Mouse (Mus musculus): ENCODE data around the gene Ubap1l.

The Ubap1l gene

DNA sequence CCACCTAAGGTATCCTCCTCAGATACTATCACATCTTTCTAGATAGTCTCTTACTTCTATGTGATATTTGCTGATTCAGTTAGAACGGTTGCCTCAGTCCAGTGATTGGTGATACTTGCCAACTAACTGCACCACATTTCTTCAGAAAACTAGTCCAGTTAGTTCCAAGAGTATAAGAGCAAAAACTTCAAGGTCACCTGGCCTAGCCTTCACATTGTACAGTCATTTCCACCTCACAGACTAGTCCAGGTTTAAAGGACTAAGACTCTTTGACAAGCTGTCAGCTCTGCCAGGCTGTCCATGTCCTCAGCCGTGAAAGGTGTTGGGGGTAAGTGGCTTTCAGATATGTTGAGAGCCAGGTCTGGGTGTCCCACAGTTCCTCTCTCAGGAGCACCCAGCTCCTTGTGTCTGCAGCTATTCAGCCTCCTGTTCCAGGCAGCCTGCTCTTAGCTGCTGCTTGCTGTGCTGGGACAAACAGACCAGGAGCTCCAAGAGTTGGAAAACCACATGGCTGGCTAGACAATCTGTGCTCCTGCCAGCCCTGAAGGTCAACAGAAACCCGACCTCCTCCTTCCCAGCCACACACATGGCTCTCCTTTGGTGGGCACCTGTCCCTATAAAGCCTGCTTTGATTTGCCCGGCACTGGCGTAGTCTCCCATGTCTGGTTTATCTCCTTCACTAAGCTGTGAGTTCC, 13.8 kb downstream of the Ubap1l start:
- no peak for DNase-seq (ENCODE audit: low read depth)

DNA sequence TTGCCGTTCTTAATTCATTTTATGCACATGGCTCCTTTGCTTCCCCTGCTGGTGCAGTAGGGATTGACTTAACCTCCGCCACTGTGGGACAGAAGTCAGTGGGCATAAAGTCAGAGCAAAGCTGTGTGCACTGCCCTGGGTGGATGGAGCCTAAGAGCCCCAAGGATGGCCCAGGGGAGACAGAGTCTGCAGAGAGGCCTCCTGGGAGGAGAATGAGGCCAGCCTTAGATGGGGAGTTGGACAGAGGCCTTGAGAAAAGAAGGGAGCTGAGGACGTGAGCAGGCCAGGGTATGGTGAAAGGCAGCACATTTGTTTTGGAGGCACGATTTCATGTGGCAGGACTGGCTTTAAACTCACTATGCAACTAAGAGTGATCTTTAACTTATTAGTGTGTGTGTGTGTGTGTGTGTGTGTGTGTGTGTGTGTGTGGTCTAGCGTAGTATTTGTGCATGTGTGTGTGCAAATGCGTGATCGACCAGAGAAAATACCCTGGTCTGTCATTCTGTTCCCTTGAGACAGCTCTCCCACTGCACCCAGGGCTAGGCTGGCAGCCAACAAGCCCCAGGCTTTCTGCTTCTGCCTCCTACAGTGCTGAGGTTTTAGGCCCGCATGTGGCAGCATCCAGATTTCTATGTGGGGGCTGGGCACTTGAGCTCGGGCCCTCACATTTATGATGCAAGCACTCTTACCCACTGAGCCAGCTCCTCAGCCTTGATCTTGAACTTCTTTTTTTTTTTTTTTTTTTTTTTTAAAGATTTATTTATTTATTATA, 14.5 kb downstream of the Ubap1l start:
- no peak for DNase-seq (ENCODE audit: low read depth)

DNA sequence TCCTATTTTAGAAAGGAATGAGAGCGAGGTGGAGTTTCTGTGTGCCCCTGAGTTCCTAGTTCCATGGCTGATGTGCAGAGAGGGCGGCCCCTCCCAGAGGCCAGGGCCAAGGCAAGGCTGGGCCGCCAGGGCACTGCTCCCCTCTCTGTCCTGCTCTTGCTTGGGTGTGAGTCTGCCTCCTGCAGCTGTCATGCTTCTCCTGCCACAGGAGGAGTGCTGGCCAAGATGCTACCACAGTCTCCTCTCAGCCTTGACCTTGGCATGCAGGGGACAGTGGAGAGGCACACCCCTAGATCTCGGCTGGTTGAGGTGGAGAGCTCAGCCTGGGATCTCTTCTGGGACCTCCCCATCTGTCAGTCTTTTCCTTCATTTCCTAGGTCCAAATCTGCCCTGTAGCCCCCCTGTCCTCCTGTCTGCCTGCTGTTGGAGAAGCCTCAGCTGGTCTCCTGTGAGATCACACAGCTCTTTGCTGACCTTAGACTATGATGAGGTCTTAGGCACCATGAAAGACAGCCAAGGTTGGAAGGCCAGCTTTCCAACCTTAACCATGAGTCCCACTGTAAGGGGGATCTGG, 20.3 kb downstream of the Ubap1l start:
- DNase-seq (ENCODE audit: low read depth) = no peak

DNA sequence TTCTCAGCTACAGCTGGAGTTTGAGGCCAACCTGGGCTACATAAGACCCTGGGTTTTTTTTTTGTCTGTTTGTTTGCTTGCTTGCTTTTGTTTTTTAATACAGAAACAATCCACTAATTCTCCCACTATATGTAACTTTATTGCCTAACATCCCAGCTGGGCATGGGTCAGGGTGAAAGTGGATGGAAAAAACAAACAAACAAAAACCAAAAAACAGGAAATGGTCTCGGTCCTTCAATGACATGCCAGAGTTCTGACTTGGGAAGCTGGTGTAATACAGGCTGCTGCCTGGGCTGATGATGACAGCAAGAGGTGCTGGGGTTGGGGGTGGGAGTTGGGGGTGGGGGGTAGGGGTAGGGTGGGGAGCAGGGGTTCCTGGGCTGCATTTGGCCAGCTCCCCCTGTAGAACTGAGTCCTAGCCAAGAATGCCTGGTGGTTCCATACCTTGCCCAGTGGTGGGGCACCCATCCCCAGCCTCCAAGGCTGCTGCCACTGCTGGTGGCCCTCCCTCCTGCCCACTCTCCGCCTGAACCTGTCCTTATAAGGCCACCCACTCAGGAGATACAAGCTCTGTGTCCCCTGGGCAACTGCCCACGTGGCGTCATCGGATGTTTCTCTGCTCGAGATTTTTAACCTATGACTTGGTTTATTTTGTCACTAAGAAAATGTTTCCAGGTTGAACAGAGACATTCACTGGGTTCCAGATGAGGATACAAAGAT, 21.4 kb downstream of the Ubap1l start:
- no peak for DNase-seq (ENCODE audit: low read depth)

DNA sequence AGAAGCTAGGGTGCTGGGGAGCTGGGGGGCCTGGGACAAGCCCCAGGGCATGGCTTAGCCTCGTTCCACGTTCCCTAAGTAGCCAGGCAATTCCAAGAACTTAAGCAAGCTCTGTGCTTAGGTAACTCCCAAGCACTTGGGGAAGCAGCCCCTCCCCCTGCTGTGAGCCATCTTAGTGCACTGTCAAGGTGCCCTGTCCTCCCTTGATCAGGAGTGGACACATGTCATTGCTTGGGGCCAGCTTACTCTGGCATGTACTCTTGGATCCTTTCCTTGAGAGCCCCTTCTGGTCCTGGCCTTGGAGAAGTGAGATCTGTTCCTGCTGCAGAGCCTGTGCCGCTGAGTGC, 21.9 kb downstream of the Ubap1l start:
- no peak for DNase-seq (ENCODE audit: low read depth)

DNA sequence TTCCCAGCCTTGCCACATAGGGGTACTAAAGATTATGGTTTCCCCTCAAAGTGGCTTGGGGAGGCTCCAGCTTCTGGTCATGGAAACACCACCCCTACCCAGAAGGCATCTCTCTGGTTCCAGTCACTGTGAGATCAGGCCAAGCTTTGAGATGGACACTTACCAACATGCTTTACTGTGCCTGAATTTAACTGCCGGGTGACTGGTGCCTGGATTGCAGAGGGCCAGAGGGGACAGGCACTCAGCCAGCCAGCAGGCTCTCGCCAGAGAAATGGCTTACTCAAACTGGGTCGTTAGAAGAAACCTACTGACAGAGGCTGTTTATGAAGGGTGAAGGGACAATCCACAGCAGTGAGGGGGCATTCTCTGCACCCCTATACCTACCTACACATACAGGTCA, 23.4 kb downstream of the Ubap1l start:
- DNase-seq (ENCODE audit: low read depth) = no peak

DNA sequence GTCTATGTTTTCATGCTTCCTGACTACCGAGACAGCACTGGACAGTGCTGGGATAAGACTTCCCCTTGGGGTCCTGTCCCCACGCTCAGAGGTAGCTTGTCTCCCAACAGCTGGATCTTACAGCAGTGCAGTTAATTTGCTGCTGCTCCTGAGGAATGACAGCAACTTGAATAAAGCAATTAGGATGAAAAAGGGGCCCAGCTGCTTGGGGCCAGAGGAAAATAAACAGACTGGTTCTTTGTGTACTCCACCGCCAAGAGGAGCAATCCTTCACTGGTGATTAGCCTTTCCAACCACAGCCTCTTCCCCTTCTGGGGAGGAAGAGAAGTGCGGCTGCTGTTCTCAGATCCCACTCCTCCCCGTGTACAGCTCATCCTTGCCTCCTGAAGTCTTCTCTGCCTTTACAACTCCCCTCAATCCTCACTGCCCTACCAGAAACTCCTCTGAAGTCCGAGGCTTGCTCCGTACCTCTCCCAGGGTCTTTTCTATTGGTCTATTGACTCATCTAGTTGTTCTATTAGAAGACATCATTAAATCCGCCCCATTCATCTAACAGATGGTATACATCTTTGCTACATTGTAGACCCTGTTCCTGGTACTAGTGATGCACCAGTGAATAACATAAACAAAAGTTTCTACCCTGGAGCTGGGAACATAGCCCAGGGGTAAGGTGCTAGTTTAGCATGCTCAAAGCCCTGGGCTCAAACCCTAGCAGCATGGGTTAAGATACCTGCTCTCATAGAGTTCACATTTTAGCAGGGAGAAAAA, 25.7 kb downstream of the Ubap1l start:
- no peak for DNase-seq (ENCODE audit: low read depth)

DNA sequence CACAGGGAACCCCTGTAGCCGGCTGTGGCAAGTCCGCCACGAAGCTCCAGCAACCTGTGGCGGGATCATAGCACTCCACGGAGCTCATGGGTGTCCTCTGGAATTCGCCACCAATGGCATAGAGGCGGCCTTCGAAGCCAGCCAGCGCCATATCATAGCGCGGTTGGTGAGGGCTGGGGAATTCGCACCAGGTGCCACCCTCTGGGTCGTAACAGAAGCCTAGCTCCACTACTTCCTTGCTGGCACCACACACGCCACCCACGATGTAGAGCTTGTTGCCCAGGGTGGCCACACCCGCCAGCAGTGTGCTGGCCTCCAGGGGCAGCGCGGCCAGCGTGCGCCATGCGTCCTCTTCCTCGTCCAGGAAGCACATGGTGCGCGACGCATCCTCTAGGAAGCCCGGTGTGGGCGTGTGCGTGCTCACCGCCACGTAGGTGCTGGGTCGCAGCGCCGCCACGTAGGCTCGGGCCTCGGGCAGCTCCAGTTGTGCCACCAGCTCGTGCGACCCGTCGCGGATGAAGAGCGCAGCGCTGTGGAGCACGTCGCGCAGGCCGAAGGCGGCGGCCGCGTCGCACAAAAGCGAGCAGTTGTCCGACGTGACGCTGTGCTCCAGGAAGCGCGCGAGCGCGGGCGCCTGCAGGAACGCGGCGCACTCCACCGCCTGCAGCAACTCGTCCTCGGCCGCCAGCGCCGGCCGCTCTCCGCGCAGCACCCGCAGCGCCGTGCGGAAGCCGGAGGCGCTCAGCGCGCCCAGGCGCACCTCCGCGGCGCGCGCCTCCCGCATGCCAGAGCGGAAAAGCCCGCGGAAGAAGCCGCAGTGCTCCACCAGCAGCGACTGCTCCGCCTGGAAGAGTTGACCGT, 30.1 kb downstream of the Ubap1l start:
- no peak for DNase-seq (ENCODE audit: low read depth)

DNA sequence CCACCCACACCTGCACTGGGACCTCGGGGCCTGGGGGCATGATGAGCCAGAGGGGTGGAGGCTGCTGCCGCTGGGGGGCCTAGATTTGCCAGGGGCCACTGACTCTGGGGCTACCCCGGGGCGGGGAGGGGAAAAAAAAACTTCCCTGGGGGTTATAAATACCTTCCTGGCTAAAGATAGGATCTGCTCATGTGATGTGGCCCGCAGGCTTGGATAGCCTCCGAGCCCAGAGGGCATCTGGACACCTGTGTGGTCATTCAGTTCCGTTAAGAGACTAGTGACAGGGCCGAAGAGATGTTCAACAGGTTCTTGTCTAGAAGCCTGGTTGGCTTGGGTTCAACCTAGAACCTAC, 30.7 kb downstream of the Ubap1l start, which contains the start of gene Kbtbd13:
Gene Kbtbd13 (minus strand): TSS at position 40 of the 352 bp plus-strand sequence.
- DNase-seq (ENCODE audit: low read depth) = no peak

DNA sequence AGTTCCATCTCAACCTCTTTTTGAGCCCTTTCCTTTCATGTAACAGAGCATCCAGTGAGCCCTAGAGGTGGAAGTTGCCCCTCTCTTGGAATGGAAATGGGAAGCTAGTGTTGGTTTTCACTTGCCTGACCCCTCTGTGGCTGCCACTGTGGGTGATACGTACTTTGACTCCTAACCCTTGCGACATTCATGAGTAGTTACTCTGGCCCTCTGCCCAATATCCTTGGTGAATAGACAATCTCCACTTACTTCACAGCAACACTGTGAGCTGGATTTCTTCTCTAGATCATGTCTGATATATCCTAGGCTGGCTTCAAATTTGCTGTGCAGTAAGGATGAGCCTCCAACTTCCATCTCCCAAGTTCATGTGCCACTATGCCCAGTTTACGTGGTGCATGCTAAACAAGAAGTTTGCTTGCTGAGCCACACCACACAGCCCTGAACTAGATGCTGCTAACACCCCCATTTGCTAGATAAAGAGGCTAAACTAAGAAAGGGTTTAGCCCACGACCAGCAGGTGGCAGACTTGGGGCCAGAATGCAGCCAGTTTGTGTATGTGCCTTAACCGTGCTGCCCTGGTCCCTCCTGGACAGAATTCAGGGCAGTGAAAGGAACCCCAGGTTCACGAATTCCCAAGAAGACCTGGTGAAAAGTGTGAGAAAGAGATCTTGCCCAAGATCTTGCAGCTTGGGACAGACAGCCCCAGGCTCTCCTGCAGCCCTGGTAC, 32.0 kb downstream of the Ubap1l start:
- DNase-seq (ENCODE audit: low read depth) = peak; percentile 62

DNA sequence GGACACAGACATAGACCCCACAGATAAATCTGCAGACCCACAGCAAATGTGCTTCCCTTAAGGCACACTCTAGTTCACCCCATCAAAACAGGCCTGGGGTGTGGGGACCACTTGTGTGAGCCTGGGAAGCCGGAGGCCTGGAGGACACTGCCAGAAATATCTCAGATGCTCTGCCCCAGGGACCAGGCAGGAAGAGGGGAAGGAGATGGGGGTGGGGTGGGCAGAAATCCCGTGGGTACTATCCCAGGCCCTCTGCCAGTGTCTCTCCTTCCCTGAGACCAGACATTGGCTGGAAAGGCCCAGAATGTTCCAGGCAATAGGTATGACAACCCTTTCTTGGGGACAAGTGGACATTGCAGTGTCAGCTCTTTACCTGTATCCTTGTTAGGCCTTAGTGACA, 32.8 kb downstream of the Ubap1l start:
- no peak for DNase-seq (ENCODE audit: low read depth)

DNA sequence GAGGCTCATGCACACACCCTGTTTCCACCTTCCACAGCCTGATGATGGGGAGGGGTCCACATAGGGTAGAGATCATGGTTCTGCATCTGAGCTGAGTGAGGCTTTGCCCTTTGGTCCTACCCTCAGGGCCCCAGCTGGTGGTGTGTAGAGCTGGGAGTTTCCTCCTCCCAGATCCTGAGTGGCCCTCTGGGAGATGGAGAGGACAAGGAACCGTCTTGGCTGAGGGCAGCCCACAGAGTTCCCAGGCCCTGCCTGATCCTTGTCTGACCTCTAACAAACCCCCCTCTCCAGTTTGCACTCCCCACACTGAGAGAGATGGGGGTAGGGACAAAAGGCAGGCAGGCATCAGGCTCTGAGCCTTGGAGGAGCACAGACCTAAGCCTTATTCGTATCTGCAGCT, 33.5 kb downstream of the Ubap1l start:
- no peak for DNase-seq (ENCODE audit: low read depth)

DNA sequence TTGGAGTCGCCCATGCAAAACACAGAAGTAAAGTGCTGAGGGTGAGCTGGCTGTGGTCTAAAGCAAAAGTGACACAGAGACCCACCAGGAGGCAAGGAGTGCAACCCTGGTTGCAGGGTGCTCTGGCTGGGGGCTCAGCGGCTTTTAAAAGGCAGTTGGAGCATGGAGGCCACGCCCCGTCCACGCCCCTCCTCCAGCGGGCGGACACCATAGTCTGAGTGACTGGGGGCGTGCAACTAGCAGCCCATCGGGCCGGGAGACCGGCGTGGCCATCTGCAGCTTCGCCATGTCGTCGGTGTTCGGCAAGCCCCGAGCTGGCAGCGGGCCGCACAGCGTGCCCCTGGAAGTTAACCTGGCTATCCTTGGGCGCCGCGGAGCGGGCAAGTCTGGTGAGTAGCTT, 37.4 kb downstream of the Ubap1l start, which contains the start of gene Rasl12:
Gene Rasl12 (plus strand): TSS at position 228 of the 400 bp plus-strand sequence.
- DNase-seq (ENCODE audit: low read depth) = peak; percentile 33

DNA sequence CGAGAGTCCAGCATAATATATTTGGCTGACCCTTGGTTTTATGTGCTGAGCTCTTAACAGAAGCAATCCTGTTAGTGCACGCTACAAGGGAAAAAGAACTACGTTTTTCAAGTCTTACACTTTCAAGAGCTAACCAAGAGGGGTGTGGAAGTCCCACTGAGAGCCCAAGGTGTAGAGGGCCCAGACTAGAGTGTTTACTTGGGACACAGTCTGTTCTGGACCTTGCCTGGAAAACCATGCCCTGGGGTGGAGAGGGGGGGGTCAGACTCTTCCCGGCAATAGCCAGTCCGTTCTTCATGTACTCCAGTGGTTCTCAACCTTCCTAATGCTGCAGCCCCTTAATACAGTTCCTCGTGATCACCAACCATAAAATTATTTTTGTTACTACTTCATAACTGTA, 39.1 kb downstream of the Ubap1l start:
- DNase-seq (ENCODE audit: low read depth) = no peak

DNA sequence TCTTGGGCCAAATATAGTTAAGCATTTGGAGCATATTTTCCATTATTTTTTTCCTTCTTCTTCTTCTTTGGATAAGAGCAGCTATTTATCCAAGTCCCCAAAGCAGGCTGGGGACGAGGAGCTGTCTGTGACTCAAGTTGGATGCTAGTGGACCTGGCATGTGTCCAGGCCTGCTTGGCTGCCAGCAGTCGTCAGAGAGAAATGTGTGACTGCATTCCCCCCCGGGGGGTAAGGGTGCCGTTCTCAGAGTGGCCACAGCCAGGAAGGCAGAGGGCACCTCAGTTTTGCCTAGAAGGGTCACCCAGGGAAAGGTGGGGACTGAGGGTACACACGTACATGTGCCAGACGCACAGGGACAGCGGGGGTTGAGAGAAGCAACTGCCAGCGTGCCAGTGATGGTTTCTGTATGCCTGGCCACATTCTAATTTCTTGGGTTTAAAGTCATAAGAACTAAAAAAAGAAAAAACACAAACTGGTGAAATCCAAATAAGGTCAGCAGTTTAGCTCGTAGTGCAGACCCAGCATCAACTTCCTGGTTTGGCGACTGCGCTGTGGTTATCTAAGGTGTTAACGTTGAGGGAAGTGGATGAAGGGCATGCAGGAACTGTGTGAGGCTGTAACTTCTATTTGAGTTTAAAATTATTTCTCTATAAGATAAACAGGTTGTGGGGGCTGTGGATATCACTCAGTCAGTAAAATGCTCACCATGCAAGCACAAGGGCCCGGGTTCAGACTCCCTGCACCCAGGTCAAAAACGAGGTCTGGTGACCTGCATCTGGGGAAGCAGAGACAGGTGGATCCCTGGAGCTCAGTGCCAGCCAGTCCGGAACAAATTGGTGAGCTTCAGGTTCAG, 43.7 kb downstream of the Ubap1l start:
- no peak for DNase-seq (ENCODE audit: low read depth)

DNA sequence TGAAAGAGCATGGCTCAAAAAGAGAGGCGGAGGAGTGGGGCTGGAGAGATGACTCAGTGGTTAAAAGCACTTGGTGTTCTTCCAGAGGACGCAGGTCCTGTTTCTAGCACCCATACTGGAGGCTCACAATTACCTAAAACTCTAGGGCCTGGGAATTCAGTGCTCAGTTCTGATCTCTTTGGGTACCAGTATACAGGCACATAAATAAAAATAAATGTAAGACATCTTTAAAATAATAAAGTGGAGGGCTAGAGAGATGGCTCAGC, 44.3 kb downstream of the Ubap1l start:
- no peak for DNase-seq (ENCODE audit: low read depth)

DNA sequence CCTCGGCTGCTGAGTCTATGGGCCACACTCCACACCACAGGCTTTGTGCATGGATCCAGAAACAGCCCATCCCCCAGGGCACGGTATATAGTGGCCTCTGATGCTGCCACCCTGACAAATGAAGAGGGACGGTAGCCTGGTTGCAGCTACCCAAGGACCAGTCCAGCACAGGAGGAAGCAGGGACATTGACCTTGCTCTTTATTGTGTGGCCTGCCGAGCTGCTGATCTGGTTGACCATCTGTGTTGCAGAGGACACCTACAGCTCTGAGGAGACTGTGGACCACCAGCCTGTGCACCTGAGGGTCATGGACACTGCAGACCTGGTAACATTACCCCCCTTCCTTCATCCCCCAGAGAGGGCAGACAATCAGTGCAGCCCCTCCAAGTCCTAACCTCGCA, 46.5 kb downstream of the Ubap1l start:
- no peak for DNase-seq (ENCODE audit: low read depth)

DNA sequence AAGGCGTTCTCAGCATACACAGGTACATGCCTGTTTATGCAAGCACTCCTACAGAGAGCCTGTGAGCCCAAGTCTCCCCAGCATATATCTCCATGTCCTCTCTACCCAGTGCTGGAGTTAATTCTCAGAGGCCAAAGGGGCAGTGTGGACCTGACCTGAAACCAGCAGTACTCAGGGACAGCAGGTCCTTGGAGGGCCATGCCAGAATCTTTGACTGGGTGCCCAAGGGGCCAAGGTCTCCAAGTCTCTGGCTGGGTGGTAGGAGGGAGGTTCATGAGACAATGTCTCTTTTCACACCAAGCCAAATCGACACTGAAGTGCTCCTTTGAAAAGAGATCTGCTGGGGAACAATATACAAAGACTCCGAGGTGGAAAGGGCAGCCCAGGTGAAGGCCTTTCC, 47.0 kb downstream of the Ubap1l start:
- DNase-seq (ENCODE audit: low read depth) = no peak

DNA sequence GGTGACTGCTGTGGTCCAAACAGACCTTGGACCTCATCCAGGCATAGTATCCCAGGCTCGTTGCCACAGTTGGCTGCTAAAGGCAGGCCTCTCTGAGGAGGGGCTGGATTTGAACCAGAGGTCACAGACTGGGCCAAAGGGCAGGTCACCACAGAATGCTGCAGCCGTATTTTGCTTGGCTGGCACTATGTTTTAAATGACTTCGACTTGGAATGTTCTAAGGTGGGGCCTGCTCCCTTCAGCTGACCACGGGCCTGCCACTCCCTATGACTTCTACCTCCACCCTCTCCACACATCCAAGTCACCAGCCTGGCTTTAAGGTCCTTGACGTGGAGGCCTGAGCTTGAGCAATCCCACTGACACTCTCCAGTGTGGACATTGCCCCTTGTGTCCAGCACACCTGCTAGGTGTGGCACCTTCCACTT, 48.0 kb downstream of the Ubap1l start:
- DNase-seq (ENCODE audit: low read depth) = no peak

DNA sequence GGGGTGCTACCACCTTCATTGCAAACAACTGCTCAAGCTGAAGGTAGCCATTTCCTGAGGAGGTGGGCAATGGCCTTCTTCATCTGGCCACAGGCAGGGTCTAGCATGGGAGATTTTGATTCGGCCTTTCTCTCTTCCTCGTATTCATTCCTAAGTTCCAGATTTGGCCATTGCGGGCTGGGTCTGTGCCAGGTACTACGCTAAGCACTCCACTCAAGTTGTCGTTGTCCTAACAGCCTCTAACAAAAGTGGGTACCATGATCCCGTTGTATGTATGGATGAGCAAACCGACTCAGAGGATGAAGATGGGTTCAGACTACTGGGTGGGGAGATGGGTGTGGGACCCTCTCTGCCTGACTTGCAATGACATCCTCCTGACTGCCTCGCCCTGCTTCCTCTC, 49.5 kb downstream of the Ubap1l start:
- no peak for DNase-seq (ENCODE audit: low read depth)

Data from naive thymus-derived CD4-positive, alpha-beta T cell, adult 2 months (primary cell).